Mouse (Mus musculus) forebrain, embryonic 14.5 days (tissue): ENCODE results near the gene AA467197. TPM values are rescaled to one million over a fixed set of nuclear protein-coding genes. Genes with fewer than 3 reads are reported as not detected.

Source experiments
- ATAC-seq: fragments of 200-750 bp; cut with Nextera tagmentation; 2 replicates; pipeline ENCODE4 v1.8.0; 2017; ENCODE audit warnings: mild to moderate bottlenecking, moderate library complexity
- DNase-seq: peaks from one replicate; pipeline ENCODE4 v3.0.0-alpha.2; 2015; ENCODE audit warnings: low spot score
- H3K27ac ChIP-seq: fragments of 300-500 bp; sonication (generic); 2 replicates; pipeline ENCODE4 v1.5.1; 2014; ENCODE audit warnings: low read depth, mild to moderate bottlenecking, control low read depth, low read length, moderate library complexity
- H3K27me3 ChIP-seq: fragments of 300-500 bp; sonication (generic); replicated peaks from 2 replicates; pipeline ENCODE4 v1.6.1; 2014; ENCODE audit warnings: low read length, control low read depth, mixed read lengths; ENCODE audit not compliant: control insufficient read depth, insufficient read depth
- H3K36me3 ChIP-seq: fragments of 300-500 bp; sonication (generic); 2 replicates; pipeline ENCODE4 v1.6.1; 2014; ENCODE audit warnings: low read length, control low read depth; ENCODE audit not compliant: control insufficient read depth, insufficient read depth
- H3K4me1 ChIP-seq: fragments of 300-500 bp; sonication (generic); 2 replicates; pipeline ENCODE4 v1.6.1; 2014; ENCODE audit warnings: antibody characterized with exemption, low read length, control low read depth; ENCODE audit not compliant: control insufficient read depth, insufficient read depth
- H3K4me2 ChIP-seq: fragments of 300-500 bp; sonication (generic); 2 replicates; pipeline ENCODE4 v1.6.1; 2014; ENCODE audit warnings: mild to moderate bottlenecking, control low read depth, low read length
- H3K4me3 ChIP-seq: fragments of 300-500 bp; sonication (generic); 2 replicates; pipeline ENCODE4 v1.5.1; 2014; ENCODE audit warnings: low read depth, low read length, control low read depth
- H3K9ac ChIP-seq: fragments of 300-500 bp; sonication (generic); 2 replicates; pipeline ENCODE4 v1.6.1; 2014; ENCODE audit warnings: mild to moderate bottlenecking, low read length, control low read depth, moderate library complexity
- H3K9me3 ChIP-seq: fragments of 300-500 bp; sonication (generic); replicated peaks from 2 replicates; pipeline ENCODE4 v1.6.1; 2016; ENCODE audit warnings: low read length, control low read depth, mixed read lengths; ENCODE audit not compliant: control insufficient read depth
- WGBS: fragments of 180-500 bp; shearing (Covaris S2); extraction: QIAGEN DNeasy Blood & Tissue Kit; methylation state at CpG from one replicate; pipeline ENCODE4 v1.1.7; 2014; 5-methylcytosine and 5-hydroxymethylcytosine counted together
- polyA plus RNA-seq: library from polyadenylated mRNA; unstranded; fragments of >200 nt; fragmentation: Nextera tagmentation; extraction: Ambion mirVana; gene quantifications from 2 replicates; pipeline ENCODE4 v1.2.1, GENCODE M21; 2014

AA467197 gene
- polyA plus RNA-seq, 1 experiment from 2014 or later = 0.36 TPM

DNA sequence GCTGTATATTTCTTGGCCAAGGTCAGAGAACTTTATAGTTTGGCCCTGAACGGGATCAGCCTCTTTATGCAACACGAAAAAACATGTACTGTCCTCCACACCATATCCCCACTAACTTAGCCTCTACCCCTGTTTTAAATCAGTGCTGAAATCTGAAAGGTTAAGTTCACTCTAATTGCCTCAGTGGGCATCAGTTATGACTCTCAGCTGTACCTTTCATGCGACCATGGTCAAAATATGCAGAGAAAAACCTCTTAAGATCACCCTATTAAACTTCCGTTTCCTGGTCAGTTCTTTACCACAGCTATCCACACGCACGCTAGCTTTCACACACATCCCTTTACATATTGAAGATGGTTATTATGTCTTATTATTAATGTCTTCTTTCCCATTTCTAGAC lies 6.9 kb upstream of the AA467197 start:
- peak overlapping the region; percentile 99 for H3K4me3 ChIP-seq
- ATAC-seq = no peak; the same call in 1 of the 2 replicates
- 61% methylated on average over 6 of the region's 6 CpGs for WGBS

GRCm38 (mm10) chr2:122630465-122631225 lies 6.1 kb upstream of the AA467197 start:
- no peaks in the 10 kb centered on the region for H3K27me3 ChIP-seq
- DNase-seq (peak; percentile 97), ATAC-seq (peak; percentile 88)
- WGBS = under 1% methylated on average over 66 of the region's 75 CpGs
- H3K36me3 ChIP-seq = peaks cover 22% of the 10 kb centered on the region
- H3K4me2 ChIP-seq = peak overlapping the region; percentile 95
- peaks cover 13% of the 10 kb centered on the region for H3K4me1 ChIP-seq
- H3K9ac ChIP-seq = peak overlapping the region; percentile 94
- H3K27ac ChIP-seq = peak overlapping the region; percentile 75; the same call in 1 of the 2 replicates
- peak overlapping the region; percentile 99 for H3K4me3 ChIP-seq
- no peaks in the 10 kb centered on the region for H3K9me3 ChIP-seq

More for the DNA sequence above, 6.9 kb upstream of the AA467197 start:
- Histone ChIP-seq H3K4me2 (peak overlapping the region; percentile 95), H3K9me3 (no peaks in the 10 kb centered on the region), H3K27me3 (no peaks in the 10 kb centered on the region), H3K27ac (no peak overlapping the region; the same call in 1 of the 2 replicates), H3K9ac (peak overlapping the region; percentile 94; the same call in 1 of the 2 replicates), H3K36me3 (peaks cover 22% of the 10 kb centered on the region), H3K4me1 (peaks cover 13% of the 10 kb centered on the region)
- DNase-seq = no peak

- under 1% methylated on average over 49 of the region's 53 CpGs for WGBS
- peak overlapping the region; percentile 94 for H3K9ac ChIP-seq
- ATAC-seq (peak; percentile 54; the same call in 1 of the 2 replicates), DNase-seq (peak; percentile 20)
- no peaks in the 10 kb centered on the region for H3K27me3 ChIP-seq
- peaks cover 22% of the 10 kb centered on the region for H3K36me3 ChIP-seq
- H3K4me2 ChIP-seq = peak overlapping the region; percentile 95
- peaks cover 13% of the 10 kb centered on the region for H3K4me1 ChIP-seq
- peak overlapping the region; percentile 99 for H3K4me3 ChIP-seq
- H3K9me3 ChIP-seq = no peaks in the 10 kb centered on the region
- 0 out of 2 replicates have a peak overlapping the region, but pooled peaks have one; percentile 75 for H3K27ac ChIP-seq
These were observed 5.5 kb upstream of the AA467197 start for GRCm38 (mm10) chr2:122631226-122631801.

- Histone ChIP-seq H3K9me3 (no peaks in the 10 kb centered on the region), H3K27me3 (0 out of 2 replicates have a peak, but pooled peaks cover 5% of the 10 kb centered on the region), H3K27ac (no peak overlapping the region), H3K4me1 (peaks cover 3% of the 10 kb centered on the region; the same call in 1 of the 2 replicates), H3K4me2 (peak overlapping the region; percentile 69), H3K9ac (peak overlapping the region; percentile 48), H3K36me3 (peaks cover 18% of the 10 kb centered on the region), H3K4me3 (peak overlapping the region; percentile 33)
- 1% methylated on average over 36 of the region's 36 CpGs for WGBS
- DNase-seq (peak; percentile 67), ATAC-seq (peak; percentile 79)
These were observed 776 bp downstream of the AA467197 start for GRCm38 (mm10) chr2:122637526-122637997.

DNA sequence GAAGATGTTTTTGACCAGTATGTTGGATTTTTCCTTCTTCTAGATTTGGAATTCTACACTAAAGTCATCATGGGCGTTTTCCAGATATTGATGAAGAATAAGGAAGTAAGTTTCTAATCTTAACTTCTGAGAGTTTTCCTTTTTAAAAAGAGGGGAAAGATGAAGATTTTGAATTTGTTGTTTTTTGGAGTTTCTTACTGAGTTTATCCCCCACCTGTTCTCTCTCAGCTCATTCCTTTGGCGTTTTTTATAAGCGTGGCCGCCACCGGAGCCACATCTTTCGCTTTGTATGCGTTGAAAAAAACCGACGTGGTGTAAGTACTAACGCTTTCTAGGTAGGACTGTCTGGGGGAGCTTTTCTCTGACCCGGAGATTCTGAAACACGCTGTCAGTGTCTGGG lies 1.2 kb downstream of the AA467197 start:
- no peak for ATAC-seq
- H3K4me1 ChIP-seq = peaks cover 3% of the 10 kb centered on the region; the same call in 1 of the 2 replicates
- peak overlapping the region; percentile 48 for H3K9ac ChIP-seq
- H3K27me3 ChIP-seq = 0 out of 2 replicates have a peak, but pooled peaks cover 5% of the 10 kb centered on the region
- H3K9me3 ChIP-seq = no peaks in the 10 kb centered on the region
- no peak for DNase-seq
- H3K4me3 ChIP-seq = peak overlapping the region; percentile 33
- WGBS = 32% methylated on average over 12 of the region's 12 CpGs
- peak overlapping the region; percentile 69 for H3K4me2 ChIP-seq
- peaks cover 13% of the 10 kb centered on the region for H3K36me3 ChIP-seq
- no peak overlapping the region for H3K27ac ChIP-seq

- no peak for DNase-seq
- WGBS = 52% methylated on average over 5 of the region's 5 CpGs
- 0 out of 2 replicates have a peak, but pooled peaks cover 5% of the 10 kb centered on the region for H3K27me3 ChIP-seq
These were observed 1.9 kb downstream of the AA467197 start for GRCm38 (mm10) chr2:122638673-122639072.

GRCm38 (mm10) chr2:122652096-122653084 lies 15.6 kb downstream of the AA467197 start:
- no peaks in the 10 kb centered on the region for H3K36me3 ChIP-seq
- H3K9ac ChIP-seq = no peak overlapping the region
- DNase-seq = no peak
- H3K4me2 ChIP-seq = no peak overlapping the region
- no peaks in the 10 kb centered on the region for H3K4me1 ChIP-seq
- no peak overlapping the region for H3K4me3 ChIP-seq
- H3K27ac ChIP-seq = no peak overlapping the region
- 77% methylated on average over 17 of the region's 17 CpGs for WGBS
- ATAC-seq = no peak
- H3K27me3 ChIP-seq = no peaks in the 10 kb centered on the region
- no peaks in the 10 kb centered on the region for H3K9me3 ChIP-seq

More at GRCm38 (mm10) chr2:122638673-122639072, 1.9 kb downstream of the AA467197 start:
- Histone ChIP-seq H3K4me3 (no peak overlapping the region), H3K36me3 (peaks cover 6% of the 10 kb centered on the region; the same call in 1 of the 2 replicates), H3K9me3 (no peaks in the 10 kb centered on the region), H3K4me2 (no peak overlapping the region), H3K4me1 (peaks cover 3% of the 10 kb centered on the region; the same call in 1 of the 2 replicates), H3K27ac (no peak overlapping the region), H3K9ac (no peak overlapping the region)
- ATAC-seq = no peak

GRCm38 (mm10) chr2:122656052-122656451 lies 19.3 kb downstream of the AA467197 start:
- Histone ChIP-seq H3K9ac (no peak overlapping the region), H3K27me3 (no peaks in the 10 kb centered on the region), H3K36me3 (no peaks in the 10 kb centered on the region), H3K4me3 (no peak overlapping the region), H3K4me1 (no peaks in the 10 kb centered on the region), H3K27ac (no peak overlapping the region), H3K9me3 (no peaks in the 10 kb centered on the region), H3K4me2 (no peak overlapping the region)
- WGBS = 63% methylated on average over 2 of the region's 2 CpGs
- ATAC-seq (no peak), DNase-seq (no peak)
